Mouse (Mus musculus): ENCODE measurements around the gene Adamtsl3. TPM values are rescaled to one million over a fixed set of nuclear protein-coding genes. Genes with fewer than 3 reads are reported as not detected.
A peak's percentile ranks its signal among the peaks of the same experiment; 100 is the strongest.

The Adamtsl3 gene
- polyA plus RNA-seq, 1 experiment from 2014 or later, result 0.93 TPM

- no peak overlapping the region for H3K9ac ChIP-seq (ENCODE audit: low read depth, low read length)
- no peaks in the 10 kb centered on the region for H3K36me3 ChIP-seq (ENCODE audit: control insufficient read depth, insufficient read depth, low read length)
- H3K27ac ChIP-seq (ENCODE audit: low read depth, low read length), result no peak overlapping the region
- 95% methylated on average over 6 of the region's 6 CpGs for WGBS
- no peak overlapping the region for H3K4me2 ChIP-seq (ENCODE audit: low read length)
- no peaks in the 10 kb centered on the region for H3K27me3 ChIP-seq (replicated peaks; ENCODE audit: control insufficient read depth, insufficient read depth, low read length)
- H3K4me1 ChIP-seq (ENCODE audit: control insufficient read depth, insufficient read depth, low read depth, low read length), result no peaks in the 10 kb centered on the region
- no peaks in the 10 kb centered on the region for H3K9me3 ChIP-seq (ENCODE audit: control insufficient read depth, low read length)
- no peak for ATAC-seq
- no peak overlapping the region for H3K4me3 ChIP-seq (ENCODE audit: low read length)
Observed at GRCm38 (mm10) chr7:82590931-82591330, 255.4 kb downstream of the Adamtsl3 start.

DNA sequence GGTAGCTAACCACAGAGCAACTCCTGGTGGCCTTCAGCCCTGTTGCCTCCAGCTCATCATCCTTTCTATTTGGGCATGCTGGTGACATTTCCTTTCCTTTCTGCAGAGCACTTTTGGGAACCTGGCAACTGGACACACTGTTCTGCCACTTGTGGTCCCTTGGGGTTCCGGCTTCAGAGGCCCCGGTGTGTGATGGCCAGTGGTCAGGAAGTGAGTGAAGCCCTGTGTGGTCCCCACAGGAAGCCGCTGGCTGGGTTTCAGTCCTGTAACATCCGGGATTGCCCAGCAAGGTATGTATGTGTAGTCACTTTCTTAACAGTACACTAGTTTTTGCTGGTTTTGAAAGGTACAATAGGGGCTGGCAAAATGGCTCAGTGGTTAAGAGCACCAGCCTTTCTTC lies 266.5 kb downstream of the Adamtsl3 start:
- H3K4me3 ChIP-seq (ENCODE audit: low read length), result no peak overlapping the region
- no peak overlapping the region for H3K27ac ChIP-seq (ENCODE audit: low read depth, low read length)
- WGBS, result 83% methylated on average over 4 of the region's 4 CpGs
- H3K4me1 ChIP-seq (ENCODE audit: control insufficient read depth, insufficient read depth, low read depth, low read length), result no peaks in the 10 kb centered on the region
- no peak overlapping the region for H3K4me2 ChIP-seq (ENCODE audit: low read length)
- no peaks in the 10 kb centered on the region for H3K36me3 ChIP-seq (ENCODE audit: control insufficient read depth, insufficient read depth, low read length)
- ATAC-seq, result no peak
- H3K9ac ChIP-seq (ENCODE audit: low read depth, low read length), result no peak overlapping the region
- H3K27me3 ChIP-seq (replicated peaks; ENCODE audit: control insufficient read depth, insufficient read depth, low read length), result no peaks in the 10 kb centered on the region
- no peaks in the 10 kb centered on the region for H3K9me3 ChIP-seq (ENCODE audit: control insufficient read depth, low read length)

DNA sequence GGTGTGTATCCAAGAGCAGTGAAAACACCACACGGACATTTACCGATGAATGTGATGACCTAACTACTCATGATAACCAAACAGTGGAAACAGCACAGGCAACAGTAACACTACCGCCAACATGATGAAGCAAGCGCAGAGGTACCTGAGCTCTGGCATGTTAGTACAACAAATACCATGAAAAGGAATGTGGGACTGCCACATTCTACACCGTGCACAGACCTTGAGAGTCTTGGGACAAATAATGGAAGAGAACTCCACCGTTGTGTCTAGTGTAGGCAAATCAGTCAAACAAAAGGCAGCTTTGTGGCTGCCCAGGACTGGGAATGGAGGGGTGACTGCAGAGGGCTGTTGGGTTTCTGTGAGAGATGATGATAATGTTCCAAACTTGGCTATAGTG lies 269.9 kb downstream of the Adamtsl3 start:
- no peaks in the 10 kb centered on the region for H3K4me1 ChIP-seq (ENCODE audit: control insufficient read depth, insufficient read depth, low read depth, low read length)
- H3K36me3 ChIP-seq (ENCODE audit: control insufficient read depth, insufficient read depth, low read length), result no peaks in the 10 kb centered on the region
- no peaks in the 10 kb centered on the region for H3K27me3 ChIP-seq (replicated peaks; ENCODE audit: control insufficient read depth, insufficient read depth, low read length)
- no peak overlapping the region for H3K4me3 ChIP-seq (ENCODE audit: low read length)
- H3K9ac ChIP-seq (ENCODE audit: low read depth, low read length), result no peak overlapping the region
- WGBS, result 86% methylated on average over 6 of the region's 6 CpGs
- no peak overlapping the region for H3K27ac ChIP-seq (ENCODE audit: low read depth, low read length)
- no peak overlapping the region for H3K4me2 ChIP-seq (ENCODE audit: low read length)
- no peaks in the 10 kb centered on the region for H3K9me3 ChIP-seq (ENCODE audit: control insufficient read depth, low read length)
- ATAC-seq, result no peak

DNA sequence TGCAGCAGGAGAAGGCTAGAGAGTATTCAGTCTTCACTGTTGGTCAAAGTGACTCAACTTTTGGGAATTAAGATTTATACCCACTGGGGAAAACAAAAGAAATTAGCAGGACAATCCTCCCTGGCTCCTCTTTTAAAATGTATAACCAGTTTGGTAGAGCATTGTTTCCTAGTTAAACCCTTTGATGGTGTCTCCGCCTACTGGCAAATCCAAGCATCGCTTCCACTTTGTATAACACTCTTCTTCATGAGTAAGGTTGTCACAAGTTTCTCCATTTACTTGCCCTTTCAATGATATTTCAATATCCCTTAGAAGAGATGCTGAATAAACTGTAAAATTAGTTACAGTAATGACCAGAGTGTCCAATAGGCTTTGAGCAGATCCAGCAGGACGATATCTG lies 274.1 kb downstream of the Adamtsl3 start:
- Histone ChIP-seq H3K4me1 (ENCODE audit: control insufficient read depth, insufficient read depth, low read depth, low read length) (no peaks in the 10 kb centered on the region), H3K9me3 (ENCODE audit: control insufficient read depth, low read length) (no peaks in the 10 kb centered on the region), H3K4me3 (ENCODE audit: low read length) (no peak overlapping the region), H3K27ac (ENCODE audit: low read depth, low read length) (no peak overlapping the region), H3K27me3 (replicated peaks; ENCODE audit: control insufficient read depth, insufficient read depth, low read length) (no peaks in the 10 kb centered on the region), H3K36me3 (ENCODE audit: control insufficient read depth, insufficient read depth, low read length) (no peaks in the 10 kb centered on the region), H3K4me2 (ENCODE audit: low read length) (no peak overlapping the region), H3K9ac (ENCODE audit: low read depth, low read length) (no peak overlapping the region)
- ATAC-seq, result no peak
- 71% methylated on average over 3 of the region's 3 CpGs for WGBS

- 27% methylated on average over 7 of the region's 7 CpGs for WGBS
- Histone ChIP-seq H3K36me3 (ENCODE audit: control insufficient read depth, insufficient read depth, low read length) (no peaks in the 10 kb centered on the region), H3K4me3 (ENCODE audit: low read length) (no peak overlapping the region), H3K4me1 (ENCODE audit: control insufficient read depth, insufficient read depth, low read depth, low read length) (no peaks in the 10 kb centered on the region), H3K27me3 (replicated peaks; ENCODE audit: control insufficient read depth, insufficient read depth, low read length) (no peaks in the 10 kb centered on the region), H3K27ac (ENCODE audit: low read depth, low read length) (no peak overlapping the region), H3K9ac (ENCODE audit: low read depth, low read length) (no peak overlapping the region), H3K9me3 (ENCODE audit: control insufficient read depth, low read length) (no peaks in the 10 kb centered on the region), H3K4me2 (ENCODE audit: low read length) (no peak overlapping the region)
- no peak for ATAC-seq
Observed at GRCm38 (mm10) chr7:82625342-82625741, 289.8 kb downstream of the Adamtsl3 start.

DNA sequence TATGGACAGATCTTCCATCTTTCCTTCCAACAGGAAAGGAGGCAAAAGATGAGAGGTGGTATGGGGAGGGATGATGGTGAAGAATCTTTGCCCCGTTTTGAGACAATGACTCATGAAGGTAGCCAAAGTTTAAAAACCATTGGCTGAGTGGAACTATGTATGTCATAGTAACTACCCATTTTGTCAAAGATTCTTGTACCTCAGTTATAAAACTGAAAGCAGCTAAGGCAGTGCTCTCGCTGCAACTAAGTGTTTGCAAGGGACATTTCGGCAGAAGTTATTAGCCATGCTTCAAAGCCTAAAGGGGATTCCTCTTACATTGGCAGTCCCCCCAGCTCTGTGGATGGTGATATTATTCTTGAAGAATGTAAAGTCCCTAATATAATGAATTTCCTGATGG lies 311.7 kb downstream of the Adamtsl3 start:
- no peak overlapping the region for H3K9ac ChIP-seq (ENCODE audit: low read depth, low read length)
- peaks cover 11% of the 10 kb centered on the region for H3K4me1 ChIP-seq (ENCODE audit: control insufficient read depth, insufficient read depth, low read depth, low read length)
- 90% methylated on average over 3 of the region's 3 CpGs for WGBS
- no peaks in the 10 kb centered on the region for H3K36me3 ChIP-seq (ENCODE audit: control insufficient read depth, insufficient read depth, low read length)
- no peaks in the 10 kb centered on the region for H3K27me3 ChIP-seq (replicated peaks; ENCODE audit: control insufficient read depth, insufficient read depth, low read length)
- no peak for ATAC-seq
- no peaks in the 10 kb centered on the region for H3K9me3 ChIP-seq (ENCODE audit: control insufficient read depth, low read length)
- no peak overlapping the region for H3K4me2 ChIP-seq (ENCODE audit: low read length)
- H3K27ac ChIP-seq (ENCODE audit: low read depth, low read length), result no peak overlapping the region
- no peak overlapping the region for H3K4me3 ChIP-seq (ENCODE audit: low read length)

GRCm38 (mm10) chr7:82647909-82648308 lies 312.4 kb downstream of the Adamtsl3 start:
- no peaks in the 10 kb centered on the region for H3K9me3 ChIP-seq (ENCODE audit: control insufficient read depth, low read length)
- peak overlapping the region; percentile 39; the same call in 1 of the 2 replicates for H3K27ac ChIP-seq (ENCODE audit: low read depth, low read length)
- H3K27me3 ChIP-seq (replicated peaks; ENCODE audit: control insufficient read depth, insufficient read depth, low read length), result no peaks in the 10 kb centered on the region
- H3K4me2 ChIP-seq (ENCODE audit: low read length), result peak overlapping the region; percentile 74
- H3K36me3 ChIP-seq (ENCODE audit: control insufficient read depth, insufficient read depth, low read length), result no peaks in the 10 kb centered on the region
- peak overlapping the region; percentile 84 for H3K4me3 ChIP-seq (ENCODE audit: low read length)
- WGBS, result 34% methylated on average over 4 of the region's 4 CpGs
- no peak for ATAC-seq
- H3K9ac ChIP-seq (ENCODE audit: low read depth, low read length), result peak overlapping the region; percentile 79
- peaks cover 11% of the 10 kb centered on the region for H3K4me1 ChIP-seq (ENCODE audit: control insufficient read depth, insufficient read depth, low read depth, low read length)

DNA sequence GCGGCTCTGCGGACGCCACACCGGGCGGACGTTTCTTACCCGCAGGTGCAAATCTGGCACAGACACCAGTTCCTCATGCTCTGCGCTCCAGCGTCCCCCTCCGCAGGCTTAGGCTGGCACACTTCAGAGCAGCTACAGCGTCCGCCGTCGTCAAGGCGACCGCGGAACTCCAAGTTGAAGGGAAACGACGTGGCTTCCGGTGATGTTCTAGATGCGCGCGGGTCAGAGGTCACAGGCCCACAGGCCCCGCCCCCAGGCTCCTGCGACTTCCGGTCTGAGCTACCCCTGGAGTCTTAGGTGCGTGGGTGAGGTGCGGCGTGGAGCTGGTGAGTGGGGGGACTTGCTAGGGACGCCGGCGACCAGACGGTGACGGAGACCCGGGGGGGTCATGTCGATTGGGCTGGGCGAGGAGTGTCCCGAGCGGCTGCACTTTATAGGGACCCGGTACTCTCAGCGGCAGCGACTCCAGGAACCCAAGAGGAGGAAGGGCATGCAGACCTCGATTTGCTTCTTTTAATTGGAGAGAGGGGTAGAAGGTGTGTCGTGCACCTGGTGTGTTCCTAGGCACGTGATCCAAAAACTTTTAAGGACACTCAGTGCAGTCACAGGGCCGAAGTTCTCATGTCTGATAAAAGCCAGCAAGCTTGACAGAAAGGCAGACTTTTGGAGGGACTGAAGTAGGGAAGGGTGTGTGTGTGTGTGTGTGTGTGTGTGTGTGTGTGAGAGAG lies 313.0 kb downstream of the Adamtsl3 start, which contains the start of the genes Saxo2 and Efl1:
Gene Saxo2 (minus strand): TSS at position 176 of the 728 bp plus-strand sequence.
Gene Efl1 (plus strand): TSS at position 262 of the 728 bp plus-strand sequence.
- Histone ChIP-seq H3K27ac (ENCODE audit: low read depth, low read length) (peak within 1 kb of the TSS; percentile 56), H3K9ac (ENCODE audit: low read depth, low read length) (peak within 1 kb of the TSS; percentile 79), H3K27me3 (replicated peaks; ENCODE audit: control insufficient read depth, insufficient read depth, low read length) (no peaks in the 10 kb centered on the region), H3K36me3 (ENCODE audit: control insufficient read depth, insufficient read depth, low read length) (no peaks in the 10 kb centered on the region), H3K9me3 (ENCODE audit: control insufficient read depth, low read length) (no peaks in the 10 kb centered on the region), H3K4me1 (ENCODE audit: control insufficient read depth, insufficient read depth, low read depth, low read length) (peaks cover 11% of the 10 kb centered on the region), H3K4me3 (ENCODE audit: low read length) (peak within 1 kb of the TSS; percentile 84), H3K4me2 (ENCODE audit: low read length) (peak within 1 kb of the TSS; percentile 74)
- WGBS, result under 1% methylated on average over 46 of the region's 46 CpGs
- ATAC-seq, result peak; percentile 100

- H3K4me3 ChIP-seq (ENCODE audit: low read length), result peak overlapping the region; percentile 84
- H3K27me3 ChIP-seq (replicated peaks; ENCODE audit: control insufficient read depth, insufficient read depth, low read length), result no peaks in the 10 kb centered on the region
- H3K27ac ChIP-seq (ENCODE audit: low read depth, low read length), result no peak overlapping the region
- WGBS, result 22% methylated on average over 6 of the region's 6 CpGs
- peak overlapping the region; percentile 79 for H3K9ac ChIP-seq (ENCODE audit: low read depth, low read length)
- H3K4me1 ChIP-seq (ENCODE audit: control insufficient read depth, insufficient read depth, low read depth, low read length), result peaks cover 11% of the 10 kb centered on the region
- H3K4me2 ChIP-seq (ENCODE audit: low read length), result peak overlapping the region; percentile 74
- no peak for ATAC-seq
- no peaks in the 10 kb centered on the region for H3K9me3 ChIP-seq (ENCODE audit: control insufficient read depth, low read length)
- H3K36me3 ChIP-seq (ENCODE audit: control insufficient read depth, insufficient read depth, low read length), result no peaks in the 10 kb centered on the region
Observed at GRCm38 (mm10) chr7:82649081-82649445, 313.6 kb downstream of the Adamtsl3 start.
